Mouse (Mus musculus) heart, adult 2 months (tissue): ENCODE data around the gene Laptm5.

ENCODE experiments used
- CTCF ChIP-seq: fragments of 200-600 bp; IDR thresholded peaks from 2 replicates; pipeline ENCODE4 v1.8.1; 2022; ENCODE audit warnings: antibody characterized with exemption, mild to moderate bottlenecking, moderate library complexity
- POLR2A ChIP-seq: fragments of 200-500 bp; IDR thresholded peaks from 2 replicates; pipeline ENCODE4 v1.6.1; 2011; ENCODE audit warnings: mild to moderate bottlenecking, low read depth, low read length, control low read depth; ENCODE audit not compliant: insufficient read depth

GRCm38 (mm10) chr4:130896372-130896771 is 16.6 kb upstream of the Laptm5 start:
- TF ChIP-seq POLR2A (no peak), CTCF (peak; percentile 63)
